Mouse (Mus musculus): Measurements from ENCODE around the gene Cks1b.

The Cks1b gene

DNA sequence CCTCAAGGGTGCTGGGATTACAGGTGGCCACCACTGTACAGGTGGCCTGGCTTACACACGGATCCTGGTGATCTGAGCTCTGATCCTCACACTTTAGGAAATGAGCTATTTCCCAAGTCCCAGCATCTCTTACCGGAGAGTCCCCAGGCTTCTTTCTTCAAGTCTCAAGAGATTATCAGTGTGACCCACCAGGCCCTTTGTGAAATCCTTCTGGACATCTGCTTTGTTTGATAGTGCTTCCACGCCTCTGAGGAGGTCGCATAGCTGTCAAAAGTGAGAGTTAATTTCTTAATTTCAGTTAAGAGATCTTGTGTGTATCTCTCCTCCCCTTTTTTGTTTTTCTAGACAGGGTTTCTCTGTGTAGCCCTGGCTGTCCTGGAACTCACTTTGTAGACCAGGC lies 7.7 kb upstream of the Cks1b start:
- peak in 1 of 2 experiments; percentile 37 for DNase-seq (ENCODE audit: low spot score in 2 of 2)

GRCm38 (mm10) chr3:89425141-89425525 lies 7.0 kb upstream of the Cks1b start:
- DNase-seq (ENCODE audit: low spot score in 2 of 2) = no peak

GRCm38 (mm10) chr3:89424416-89425140 lies 6.4 kb upstream of the Cks1b start:
- DNase-seq (ENCODE audit: low spot score in 2 of 2) = no peak

DNA sequence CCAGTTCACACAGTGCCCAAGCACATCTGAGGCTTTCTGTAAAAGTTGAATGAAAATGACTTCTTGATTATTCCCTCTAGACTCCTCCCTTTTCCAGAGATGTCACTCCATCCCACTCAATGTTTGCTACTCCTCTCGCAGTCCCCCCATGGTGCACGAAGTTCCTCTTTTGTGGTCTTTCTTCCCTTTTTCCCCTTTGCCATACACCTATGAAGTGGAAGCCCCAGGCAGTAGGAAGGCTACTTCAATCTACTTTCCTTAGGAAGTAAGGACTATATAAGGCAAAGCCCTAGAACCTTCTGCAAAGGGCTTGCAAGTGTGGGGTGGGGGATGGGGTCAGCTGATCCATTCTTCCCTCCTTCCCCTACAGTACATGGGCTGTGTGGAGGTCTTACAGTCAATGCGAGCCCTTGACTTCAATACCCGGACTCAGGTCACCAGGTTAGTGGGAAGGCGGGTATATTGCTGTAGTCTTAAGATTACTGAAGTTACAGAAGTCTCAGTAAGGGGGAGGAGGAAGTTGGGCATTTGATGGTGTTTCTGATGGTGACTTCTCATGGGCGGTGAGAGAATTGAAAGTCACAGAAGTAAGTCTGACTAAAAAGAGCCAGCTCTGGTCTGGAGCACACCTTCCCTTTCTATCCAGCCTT lies 4.5 kb upstream of the Cks1b start:
- no peak for DNase-seq (ENCODE audit: low spot score in 2 of 2)

DNA sequence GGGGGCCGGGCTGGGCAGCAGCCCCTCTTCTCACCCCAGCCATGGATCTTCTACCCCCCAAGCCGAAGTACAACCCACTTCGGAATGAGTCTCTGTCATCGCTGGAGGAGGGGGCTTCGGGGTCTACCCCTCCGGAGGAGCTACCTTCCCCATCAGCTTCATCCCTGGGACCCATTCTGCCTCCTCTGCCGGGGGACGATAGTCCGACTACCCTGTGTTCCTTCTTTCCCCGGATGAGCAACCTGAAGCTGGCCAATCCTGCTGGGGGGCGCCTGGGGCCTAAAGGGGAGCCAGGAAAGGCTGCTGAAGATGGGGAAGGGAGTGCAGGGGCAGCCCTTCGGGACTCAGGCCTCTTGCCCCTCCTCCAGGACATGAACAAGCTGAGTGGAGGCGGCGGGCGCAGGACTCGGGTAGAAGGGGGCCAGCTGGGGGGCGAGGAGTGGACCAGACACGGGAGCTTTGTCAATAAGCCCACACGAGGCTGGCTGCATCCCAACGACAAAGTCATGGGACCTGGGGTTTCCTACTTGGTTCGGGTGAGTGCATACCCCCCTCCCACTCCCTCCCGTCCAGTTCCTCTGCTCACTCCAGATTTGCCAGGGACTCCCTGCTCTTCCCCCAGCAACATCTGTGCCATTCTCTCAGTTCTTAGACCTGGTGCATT lies 3.8 kb upstream of the Cks1b start:
- no peak for DNase-seq (ENCODE audit: low spot score in 2 of 2)

DNA sequence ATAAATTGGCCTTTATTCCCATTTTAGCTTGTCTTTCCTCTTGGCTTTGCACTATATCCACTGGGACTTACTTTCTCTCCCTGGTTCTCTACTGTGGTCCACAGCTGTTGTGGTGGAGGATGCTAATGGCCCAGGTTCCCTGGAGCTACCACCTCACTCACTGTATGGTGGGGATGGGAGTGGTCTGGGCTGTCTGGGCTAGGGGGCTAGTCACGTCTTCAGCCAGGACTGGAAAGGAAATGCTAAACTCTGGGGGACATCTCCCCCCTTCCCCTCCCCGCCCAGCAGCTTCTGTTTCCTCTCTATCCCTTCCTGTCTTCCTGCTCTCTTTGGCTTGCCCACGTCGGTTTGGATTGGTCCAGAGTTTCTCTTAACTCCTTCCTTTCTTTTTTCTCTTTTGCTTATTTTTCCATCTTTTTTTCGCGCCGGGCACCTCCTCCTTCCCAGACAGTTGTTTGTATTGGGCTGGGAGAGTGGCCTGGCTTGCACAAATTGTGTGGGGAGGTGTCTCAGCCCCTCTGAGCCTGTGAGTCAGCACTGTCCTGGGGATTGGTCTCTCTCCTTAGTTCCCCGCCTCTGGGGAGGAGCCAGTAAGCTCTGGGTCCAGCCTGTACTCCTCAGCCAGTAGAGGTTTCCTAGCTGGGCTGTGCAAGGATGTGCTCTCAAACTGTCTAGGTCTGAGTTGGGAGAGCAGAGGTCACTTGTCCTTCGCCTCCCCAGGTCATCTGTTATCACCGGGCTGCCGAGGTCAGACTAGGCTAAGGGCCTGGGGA lies 3.0 kb upstream of the Cks1b start:
- peak; percentile 64 to 76 for DNase-seq (ENCODE audit: low spot score in 2 of 2)

DNA sequence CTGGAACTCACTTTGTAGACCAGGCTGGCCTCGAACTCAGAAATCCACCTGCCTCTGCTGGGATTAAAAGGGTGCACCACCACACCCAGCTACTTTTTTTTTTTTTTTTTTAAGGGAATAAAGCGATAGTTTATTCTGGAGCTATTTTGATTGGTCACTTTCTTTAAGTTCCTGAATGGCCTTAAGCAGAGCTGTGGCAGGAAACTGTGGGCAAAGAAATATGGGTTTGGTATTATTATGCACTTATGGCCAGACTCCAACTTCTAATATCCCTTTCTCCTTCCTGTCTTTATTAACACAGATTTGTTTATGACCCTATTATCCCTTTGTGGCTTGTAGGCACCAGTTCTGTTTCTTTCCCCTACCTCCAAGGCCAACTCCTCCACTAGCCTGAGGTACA lies 2.2 kb upstream of the Cks1b start:
- DNase-seq (ENCODE audit: low spot score in 2 of 2) = no peak

DNA sequence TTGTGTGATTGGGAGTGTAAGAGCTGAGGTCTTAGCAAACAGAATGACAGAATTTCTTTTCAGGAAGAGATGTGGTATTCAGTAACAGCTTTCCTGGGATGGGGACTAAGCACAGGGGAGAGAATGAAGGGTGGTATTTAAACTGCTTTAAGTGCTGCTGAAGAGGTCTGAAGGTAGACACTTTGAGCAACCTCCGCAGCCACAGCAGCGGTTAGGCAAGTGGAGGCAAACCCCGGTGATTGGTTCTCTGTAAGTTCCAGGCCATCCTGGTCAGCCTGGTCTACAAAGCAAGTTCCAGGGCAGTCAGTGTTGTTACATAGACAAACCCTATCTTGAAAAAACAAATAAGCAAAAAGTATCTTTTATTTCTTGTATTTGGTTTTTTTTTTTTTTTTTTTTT lies 1.8 kb upstream of the Cks1b start:
- no peak for DNase-seq (ENCODE audit: low spot score in 2 of 2)

- DNase-seq (ENCODE audit: low spot score in 2 of 2) = no peak
Measured at GRCm38 (mm10) chr3:89419571-89419970, 1.4 kb upstream of the Cks1b start.

DNA sequence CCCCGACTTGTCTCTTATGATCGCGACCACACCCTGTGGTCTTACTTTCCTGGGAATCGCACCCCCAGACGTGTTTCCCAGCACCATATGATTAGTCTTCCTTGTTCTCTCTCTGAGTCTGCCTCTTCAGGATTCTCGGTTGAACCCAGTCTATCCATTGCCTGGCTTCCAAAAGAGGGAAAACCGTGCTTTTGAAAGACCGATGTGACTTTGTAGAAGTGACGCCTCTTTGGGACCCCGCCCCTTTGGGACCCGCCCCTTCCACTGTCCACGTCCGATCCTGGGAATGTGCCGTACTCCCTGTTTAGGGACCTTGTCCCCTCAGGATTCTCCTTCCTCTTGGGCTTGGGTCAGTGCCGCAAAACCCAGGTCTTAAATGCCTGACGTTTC lies 673 bp upstream of the Cks1b start:
- DNase-seq (ENCODE audit: low spot score in 2 of 2) = peak; percentile 32 to 57

DNA sequence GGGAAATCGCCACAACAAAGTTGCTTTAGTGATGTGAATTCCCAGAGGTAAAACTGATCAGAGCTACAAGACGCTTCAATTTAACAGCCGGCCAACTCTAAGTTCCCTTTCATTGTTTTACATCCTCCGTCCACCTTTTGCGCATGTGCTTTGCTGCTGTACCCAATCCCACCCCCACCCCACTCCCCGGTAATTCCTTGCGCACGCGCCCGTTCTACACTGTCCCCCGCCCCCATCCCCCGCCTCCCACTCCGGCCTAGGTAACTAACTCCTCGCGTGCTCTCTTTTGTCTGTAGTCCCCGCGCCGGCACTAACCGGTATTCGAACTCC lies 378 bp downstream of the Cks1b start:
- no peak for DNase-seq (ENCODE audit: low spot score in 2 of 2)

GRCm38 (mm10) chr3:89417131-89417530 lies 1.1 kb downstream of the Cks1b start:
- no peak for DNase-seq (ENCODE audit: low spot score in 2 of 2)

- DNase-seq (ENCODE audit: low spot score in 2 of 2) = no peak
Measured at GRCm38 (mm10) chr3:89416158-89416557, 2.0 kb downstream of the Cks1b start.

- DNase-seq (ENCODE audit: low spot score in 2 of 2) = peak; percentile 97 to 99
Measured at GRCm38 (mm10) chr3:89411490-89412393, 6.4 kb downstream of the Cks1b start, which contains the start of gene Flad1. TSS of gene Flad1 (minus strand) at chr3:89411870.

DNA sequence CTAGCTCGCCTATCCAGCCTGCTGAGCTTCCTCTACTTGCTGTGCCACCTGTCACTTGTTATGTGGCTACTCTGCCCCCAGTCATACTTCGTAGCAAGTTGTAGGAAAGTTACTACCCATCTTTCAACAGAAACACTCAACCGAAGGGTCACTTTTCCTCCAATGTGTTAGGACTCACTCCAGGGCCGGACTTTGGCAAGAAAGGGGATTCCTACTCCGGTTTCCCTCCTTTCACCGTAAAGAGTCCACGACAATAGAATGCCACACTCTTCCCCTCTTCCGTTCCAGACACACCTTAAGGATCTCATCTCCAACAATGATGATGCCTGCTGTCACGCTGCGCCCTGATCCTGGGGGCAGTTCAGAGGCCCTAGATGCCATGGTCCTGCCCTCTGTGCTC lies 7.3 kb downstream of the Cks1b start:
- no peak for DNase-seq (ENCODE audit: low spot score in 2 of 2)

DNA sequence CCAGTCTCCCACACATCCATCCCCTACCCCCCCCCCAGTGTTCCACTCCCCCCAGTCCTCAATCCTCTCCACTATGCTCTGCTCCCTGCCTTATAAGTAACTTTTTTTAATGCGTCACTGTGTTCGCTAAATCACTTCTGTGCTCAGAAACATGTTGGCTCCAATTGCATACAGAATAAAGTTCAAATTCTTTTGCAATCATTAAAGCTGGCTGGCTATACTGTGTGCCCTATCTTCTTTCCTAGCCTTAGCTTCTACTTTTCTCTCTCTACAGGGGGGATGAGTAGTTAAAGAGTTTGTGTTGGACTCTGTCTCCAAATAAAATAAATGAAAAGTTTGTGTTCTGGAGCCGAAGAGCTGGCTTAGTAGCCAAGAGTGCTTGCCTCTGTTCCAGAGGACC lies 8.5 kb downstream of the Cks1b start:
- DNase-seq (ENCODE audit: low spot score in 2 of 2) = no peak

GRCm38 (mm10) chr3:89408448-89408847 lies 9.7 kb downstream of the Cks1b start:
- no peak for DNase-seq (ENCODE audit: low spot score in 2 of 2)

GRCm38 (mm10) chr3:89406887-89407286 lies 11.3 kb downstream of the Cks1b start:
- no peak for DNase-seq (ENCODE audit: low spot score in 2 of 2)

- no peak for DNase-seq (ENCODE audit: low spot score in 2 of 2)
Measured at GRCm38 (mm10) chr3:89402693-89403092, 15.5 kb downstream of the Cks1b start, which contains the start of gene Lenep. TSS of gene Lenep (minus strand) at chr3:89402793.

DNA sequence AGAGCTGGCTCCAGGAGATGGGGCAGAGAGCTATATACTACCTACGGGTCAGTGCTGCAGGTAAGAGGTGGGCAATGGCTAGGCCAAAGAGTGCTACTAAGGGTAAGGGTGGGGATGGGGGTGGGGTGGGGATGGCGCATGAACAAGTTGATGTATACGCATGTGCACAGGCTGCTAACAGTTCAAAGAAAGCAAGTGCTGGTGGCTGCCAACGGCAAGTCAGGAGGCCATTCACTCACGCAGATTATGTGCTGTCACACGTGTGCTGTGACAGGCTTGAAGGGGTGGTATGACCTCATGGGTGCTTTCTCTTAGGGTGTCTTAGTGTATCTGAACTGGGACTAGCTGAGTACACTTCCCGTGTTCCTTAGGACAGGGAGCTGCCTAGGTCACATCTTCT lies 16.9 kb downstream of the Cks1b start:
- no peak for DNase-seq (ENCODE audit: low spot score in 2 of 2)

GRCm38 (mm10) chr3:89396654-89397005 lies 21.6 kb downstream of the Cks1b start:
- DNase-seq (ENCODE audit: low spot score in 2 of 2) = no peak

Measured in spleen, postnatal 36 days (tissue).